Mouse (Mus musculus): ENCODE results near the gene Krt19. TPM values are rescaled to one million over a fixed set of nuclear protein-coding genes. Genes with fewer than 3 reads are reported as not detected.

Gene Krt19
- polyA plus RNA-seq, 1 experiment from 2014 or later: not detected

- H3K36me3 ChIP-seq (ENCODE audit: inconsistent target): no peaks in the 10 kb centered on the region
- WGBS (ENCODE audit: missing documents): 71% methylated on average over 5 of the region's 5 CpGs
Measured at GRCm38 (mm10) chr11:100147566-100148353, 705 bp downstream of the Krt19 start.

GRCm38 (mm10) chr11:100145858-100146560, 2.5 kb downstream of the Krt19 start:
- no peak overlapping the region for H3K27ac ChIP-seq
- H3K79me2 ChIP-seq (ENCODE audit: inconsistent target): no peaks in the 10 kb centered on the region
- H3K36me3 ChIP-seq (ENCODE audit: inconsistent target): no peaks in the 10 kb centered on the region
- 7% methylated on average over 13 of the region's 13 CpGs for WGBS (ENCODE audit: missing documents)
- H3K4me3 ChIP-seq (ENCODE audit: inconsistent target): no peak overlapping the region

More at GRCm38 (mm10) chr11:100147566-100148353, 705 bp downstream of the Krt19 start:
- no peak overlapping the region for H3K4me3 ChIP-seq (ENCODE audit: inconsistent target)
- H3K79me2 ChIP-seq (ENCODE audit: inconsistent target): no peaks in the 10 kb centered on the region
- H3K27ac ChIP-seq: no peak overlapping the region

GRCm38 (mm10) chr11:100145104-100145503, 3.4 kb downstream of the Krt19 start:
- WGBS (ENCODE audit: missing documents): 6% methylated on average over 20 of the region's 20 CpGs
- no peaks in the 10 kb centered on the region for H3K79me2 ChIP-seq (ENCODE audit: inconsistent target)
- no peak overlapping the region for H3K4me3 ChIP-seq (ENCODE audit: inconsistent target)
- H3K27ac ChIP-seq: no peak overlapping the region
- H3K36me3 ChIP-seq (ENCODE audit: inconsistent target): no peaks in the 10 kb centered on the region

GRCm38 (mm10) chr11:100140966-100141365, 7.5 kb downstream of the Krt19 start:
- H3K36me3 ChIP-seq (ENCODE audit: inconsistent target): no peaks in the 10 kb centered on the region
- WGBS (ENCODE audit: missing documents): 90% methylated on average over 19 of the region's 21 CpGs

GRCm38 (mm10) chr11:100139391-100139790, 9.1 kb downstream of the Krt19 start:
- Histone ChIP-seq H3K79me2 (ENCODE audit: inconsistent target) (no peaks in the 10 kb centered on the region), H3K27ac (no peak overlapping the region), H3K36me3 (ENCODE audit: inconsistent target) (no peaks in the 10 kb centered on the region), H3K4me3 (ENCODE audit: inconsistent target) (no peak overlapping the region)
- 80% methylated on average over 2 of the region's 2 CpGs for WGBS (ENCODE audit: missing documents)

More at GRCm38 (mm10) chr11:100140966-100141365, 7.5 kb downstream of the Krt19 start:
- Histone ChIP-seq H3K27ac (no peak overlapping the region), H3K79me2 (ENCODE audit: inconsistent target) (no peaks in the 10 kb centered on the region), H3K4me3 (ENCODE audit: inconsistent target) (no peak overlapping the region)

- Histone ChIP-seq H3K4me3 (ENCODE audit: inconsistent target) (no peak overlapping the region), H3K36me3 (ENCODE audit: inconsistent target) (no peaks in the 10 kb centered on the region), H3K27ac (no peak overlapping the region), H3K79me2 (ENCODE audit: inconsistent target) (no peaks in the 10 kb centered on the region)
- 83% methylated on average over 7 of the region's 7 CpGs for WGBS (ENCODE audit: missing documents)
Measured at GRCm38 (mm10) chr11:100138809-100139208, 9.7 kb downstream of the Krt19 start.

- H3K36me3 ChIP-seq (ENCODE audit: inconsistent target): no peaks in the 10 kb centered on the region
- no peak overlapping the region for H3K4me3 ChIP-seq (ENCODE audit: inconsistent target)
- no peaks in the 10 kb centered on the region for H3K79me2 ChIP-seq (ENCODE audit: inconsistent target)
- 67% methylated on average over 5 of the region's 5 CpGs for whole genome bisulfite sequencing (ENCODE audit: missing documents)
- no peak overlapping the region for H3K27ac ChIP-seq
Measured at GRCm38 (mm10) chr11:100137693-100138092, 10.8 kb downstream of the Krt19 start.

GRCm38 (mm10) chr11:100136559-100136958, 11.9 kb downstream of the Krt19 start:
- Histone ChIP-seq H3K79me2 (ENCODE audit: inconsistent target) (no peaks in the 10 kb centered on the region), H3K4me3 (ENCODE audit: inconsistent target) (no peak overlapping the region), H3K36me3 (ENCODE audit: inconsistent target) (no peaks in the 10 kb centered on the region), H3K27ac (no peak overlapping the region)
- WGBS (ENCODE audit: missing documents): 42% methylated on average over 5 of the region's 5 CpGs

- Histone ChIP-seq H3K79me2 (ENCODE audit: inconsistent target) (no peaks in the 10 kb centered on the region), H3K27ac (no peak within 1 kb of the TSS), H3K4me3 (ENCODE audit: inconsistent target) (no peak within 1 kb of the TSS), H3K36me3 (ENCODE audit: inconsistent target) (no peaks in the 10 kb centered on the region)
- WGBS (ENCODE audit: missing documents): 54% methylated on average over 7 of the region's 7 CpGs
Measured at GRCm38 (mm10) chr11:100135731-100136130, 12.7 kb downstream of the Krt19 start, which contains the start of gene Krt15. Krt15 (minus strand) TSS chr11:100135928.

GRCm38 (mm10) chr11:100124901-100125300, 23.6 kb downstream of the Krt19 start:
- Histone ChIP-seq H3K27ac (no peak overlapping the region), H3K79me2 (ENCODE audit: inconsistent target) (no peaks in the 10 kb centered on the region), H3K36me3 (ENCODE audit: inconsistent target) (no peaks in the 10 kb centered on the region), H3K4me3 (ENCODE audit: inconsistent target) (no peak overlapping the region)
- WGBS (ENCODE audit: missing documents): 84% methylated on average over 7 of the region's 7 CpGs

GRCm38 (mm10) chr11:100121466-100121865, 27.0 kb downstream of the Krt19 start, which contains the start of gene Krt13:
Krt13 (minus strand) TSS chr11:100121566.
- H3K79me2 ChIP-seq (ENCODE audit: inconsistent target): no peaks in the 10 kb centered on the region
- WGBS (ENCODE audit: missing documents): 78% methylated on average over 3 of the region's 3 CpGs
- no peak within 1 kb of the TSS for H3K4me3 ChIP-seq (ENCODE audit: inconsistent target)
- no peaks in the 10 kb centered on the region for H3K36me3 ChIP-seq (ENCODE audit: inconsistent target)
- H3K27ac ChIP-seq: no peak within 1 kb of the TSS

- Histone ChIP-seq H3K36me3 (ENCODE audit: inconsistent target) (no peaks in the 10 kb centered on the region), H3K27ac (no peak overlapping the region), H3K79me2 (ENCODE audit: inconsistent target) (no peaks in the 10 kb centered on the region), H3K4me3 (ENCODE audit: inconsistent target) (no peak overlapping the region)
- 88% methylated on average over 5 of the region's 5 CpGs for WGBS (ENCODE audit: missing documents)
Measured at GRCm38 (mm10) chr11:100120331-100120730, 28.1 kb downstream of the Krt19 start.

GRCm38 (mm10) chr11:100113742-100114029, 34.8 kb downstream of the Krt19 start:
- no peaks in the 10 kb centered on the region for H3K36me3 ChIP-seq (ENCODE audit: inconsistent target)
- H3K4me3 ChIP-seq (ENCODE audit: inconsistent target): no peak overlapping the region
- H3K79me2 ChIP-seq (ENCODE audit: inconsistent target): no peaks in the 10 kb centered on the region
- no peak overlapping the region for H3K27ac ChIP-seq
- 100% methylated on average over 2 of the region's 2 CpGs for WGBS (ENCODE audit: missing documents)

- WGBS (ENCODE audit: missing documents): 90% methylated on average over 11 of the region's 11 CpGs
- no peaks in the 10 kb centered on the region for H3K79me2 ChIP-seq (ENCODE audit: inconsistent target)
- H3K4me3 ChIP-seq (ENCODE audit: inconsistent target): no peak overlapping the region
- no peaks in the 10 kb centered on the region for H3K36me3 ChIP-seq (ENCODE audit: inconsistent target)
- H3K27ac ChIP-seq: no peak overlapping the region
Measured at GRCm38 (mm10) chr11:100112935-100113741, 35.3 kb downstream of the Krt19 start.
